Mouse (Mus musculus): ENCODE results near the gene Hsd17b1. TPM values are rescaled to one million over a fixed set of nuclear protein-coding genes. Genes with fewer than 3 reads are reported as not detected.
A peak's percentile ranks its signal among the peaks of the same experiment; 100 is the strongest.
"Not testable (repeated sequence)": the region's sequence is repeated elsewhere in the genome, so short reads cannot be mapped to it uniquely, and the experiment has no call there.

The Hsd17b1 gene
- polyA plus RNA-seq, 1 experiment, result 0.17 TPM

DNA sequence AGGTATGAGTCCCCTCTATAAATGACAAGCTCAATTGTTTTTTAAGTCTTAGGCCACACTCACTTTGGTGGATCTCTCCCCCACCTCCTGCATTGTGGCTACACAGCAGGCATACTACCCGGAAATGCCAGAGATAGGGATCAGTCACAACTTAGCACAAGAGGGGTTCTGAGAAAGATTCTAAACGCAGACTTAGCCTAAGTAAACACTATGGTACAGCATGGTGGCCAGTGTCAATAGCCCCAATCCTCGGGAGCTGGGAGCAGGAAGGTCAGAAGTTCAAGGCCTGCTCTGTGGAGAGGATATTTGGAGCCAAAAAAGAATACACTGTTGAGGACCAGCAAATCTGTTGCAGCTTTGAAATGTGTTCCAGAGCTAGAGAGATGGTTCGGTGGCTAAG is 39.9 kb downstream of the Hsd17b1 start:
- WGBS, result 7% methylated on average over 4 of the region's 4 CpGs
- no peak for TF ChIP-seq POLR2A (IDR thresholded peaks at IDR 0.05; ENCODE audit: borderline replicate concordance, extremely low read depth, low read depth, low read length)
- TF ChIP-seq CTCF (IDR thresholded peaks at IDR 0.05; ENCODE audit: insufficient read depth, low read length), result no peak
- H3K4me3 ChIP-seq (replicated peaks; ENCODE audit: extremely low read depth, low read depth, low read length), result peak overlapping the region; percentile 25

DNA sequence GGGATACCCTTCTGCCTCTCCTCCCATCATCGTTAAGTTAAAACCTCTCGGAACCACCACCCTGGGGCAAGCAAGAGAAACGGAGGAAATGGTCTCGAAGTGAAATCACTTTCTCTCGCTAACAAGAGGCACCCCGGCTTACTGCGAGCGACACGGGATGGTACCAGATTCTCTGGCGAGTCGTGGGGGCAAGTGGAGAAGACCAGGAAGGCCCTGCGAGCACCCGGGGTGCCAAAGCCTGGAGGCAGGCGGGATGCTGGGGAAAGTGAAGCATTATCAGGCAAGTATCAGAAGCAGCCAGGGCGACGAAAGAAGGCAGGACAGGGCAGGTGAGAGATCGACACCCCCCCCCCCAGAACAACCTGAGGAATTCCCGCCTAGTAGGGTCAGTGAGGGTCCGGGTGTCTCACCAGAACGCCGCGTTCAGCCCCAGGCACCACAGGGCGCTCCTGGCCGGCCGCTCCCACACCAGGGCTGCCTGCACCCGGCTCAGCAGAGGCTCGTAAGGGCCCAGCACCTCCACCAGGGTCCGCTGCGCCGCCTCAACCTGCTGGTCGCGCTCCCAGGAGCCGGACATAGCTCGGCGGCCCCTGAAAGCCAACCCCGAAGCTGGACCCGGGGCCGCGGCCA is 41.0 kb downstream of the Hsd17b1 start:
- under 1% methylated on average over 39 of the region's 39 CpGs for WGBS
- DNase-seq, result no peak
- peak overlapping the region; percentile 77 for H3K4me3 ChIP-seq (replicated peaks; ENCODE audit: extremely low read depth, low read depth, low read length)
- TF ChIP-seq POLR2A (IDR thresholded peaks at IDR 0.05; ENCODE audit: borderline replicate concordance, extremely low read depth, low read depth, low read length) (no peak), CTCF (IDR thresholded peaks at IDR 0.05; ENCODE audit: insufficient read depth, low read length) (no peak)
- H3K4me1 ChIP-seq (ENCODE audit: control insufficient read depth, insufficient read depth, low read length), result peaks cover 7% of the 10 kb centered on the region

More for the DNA sequence above, 39.9 kb downstream of the Hsd17b1 start:
- DNase-seq, result no peak
- peaks cover 7% of the 10 kb centered on the region for H3K4me1 ChIP-seq (ENCODE audit: control insufficient read depth, insufficient read depth, low read length)

GRCm38 (mm10) chr11:101119761-101120544 is 41.7 kb downstream of the Hsd17b1 start, which contains the start of the genes Retreg3 and Tubg1:
Gene Retreg3 (minus strand): TSS chr11:101119893.
Gene Tubg1 (plus strand): TSS chr11:101119938.
- under 1% methylated on average over 61 of the region's 61 CpGs for WGBS
- DNase-seq, result peak; percentile 97
- Histone ChIP-seq H3K4me3 (replicated peaks; ENCODE audit: extremely low read depth, low read depth, low read length) (peak within 1 kb of the TSS; percentile 77), H3K4me1 (ENCODE audit: control insufficient read depth, insufficient read depth, low read length) (peaks cover 7% of the 10 kb centered on the region)
- TF ChIP-seq CTCF (IDR thresholded peaks at IDR 0.05; ENCODE audit: insufficient read depth, low read length) (no peak), POLR2A (IDR thresholded peaks at IDR 0.05; ENCODE audit: borderline replicate concordance, extremely low read depth, low read depth, low read length) (peak; percentile 87)

DNA sequence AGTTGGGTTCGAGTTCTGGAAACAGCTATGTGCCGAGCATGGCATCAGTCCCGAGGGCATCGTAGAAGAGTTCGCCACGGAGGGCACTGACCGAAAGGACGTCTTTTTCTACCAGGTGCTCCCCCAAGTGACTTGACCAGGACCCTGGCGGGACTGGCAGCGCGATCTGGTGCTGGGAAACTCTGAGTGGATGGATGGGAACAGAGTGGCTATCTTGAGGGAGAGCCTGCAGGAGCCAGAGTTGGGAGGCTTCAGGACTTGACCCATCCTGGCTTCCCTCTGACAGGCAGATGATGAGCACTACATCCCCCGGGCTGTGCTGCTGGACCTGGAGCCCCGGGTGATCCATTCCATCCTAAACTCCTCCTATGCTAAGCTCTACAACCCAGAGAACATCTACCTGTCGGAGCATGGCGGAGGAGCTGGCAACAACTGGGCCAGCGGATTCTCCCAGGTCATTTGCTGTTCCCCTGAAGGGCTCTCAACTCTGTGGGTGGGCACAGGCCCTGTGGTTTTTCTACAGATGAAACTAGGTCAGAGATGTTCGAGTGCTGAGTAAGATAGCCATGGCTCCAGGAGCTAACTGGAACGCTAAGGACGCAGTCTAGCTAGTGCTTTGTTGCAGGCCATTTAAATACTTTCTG is 42.5 kb downstream of the Hsd17b1 start:
- H3K4me3 ChIP-seq (replicated peaks; ENCODE audit: extremely low read depth, low read depth, low read length), result peak overlapping the region; percentile 74
- no peak for DNase-seq
- WGBS, result 18% methylated on average over 19 of the region's 19 CpGs
- peaks cover 7% of the 10 kb centered on the region for H3K4me1 ChIP-seq (ENCODE audit: control insufficient read depth, insufficient read depth, low read length)
- TF ChIP-seq POLR2A (IDR thresholded peaks at IDR 0.05; ENCODE audit: borderline replicate concordance, extremely low read depth, low read depth, low read length) (no peak), CTCF (IDR thresholded peaks at IDR 0.05; ENCODE audit: insufficient read depth, low read length) (no peak)

DNA sequence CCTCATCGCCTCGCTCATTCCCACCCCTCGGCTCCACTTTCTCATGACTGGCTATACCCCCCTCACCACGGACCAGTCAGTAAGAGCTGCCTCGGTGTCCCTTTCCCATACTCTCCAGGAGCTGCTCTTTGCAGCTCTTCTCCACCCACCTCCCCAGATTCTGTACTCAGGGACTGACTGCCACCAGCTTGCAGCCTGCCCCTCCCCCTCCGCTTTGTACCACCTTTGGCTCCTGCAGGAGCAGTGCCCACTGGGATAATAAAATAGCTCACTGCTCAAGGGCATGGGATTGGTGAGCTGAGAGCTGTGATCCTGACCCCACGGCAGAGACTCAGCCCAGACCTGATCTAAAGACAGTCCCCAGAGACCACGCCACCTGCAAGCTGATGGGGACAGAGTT is 46.3 kb downstream of the Hsd17b1 start:
- 94% methylated on average over 8 of the region's 8 CpGs for WGBS
- not testable (repeated sequence) for DNase-seq; H3K4me1 ChIP-seq (ENCODE audit: control insufficient read depth, insufficient read depth, low read length); H3K4me3 ChIP-seq (replicated peaks; ENCODE audit: extremely low read depth, low read depth, low read length)

DNA sequence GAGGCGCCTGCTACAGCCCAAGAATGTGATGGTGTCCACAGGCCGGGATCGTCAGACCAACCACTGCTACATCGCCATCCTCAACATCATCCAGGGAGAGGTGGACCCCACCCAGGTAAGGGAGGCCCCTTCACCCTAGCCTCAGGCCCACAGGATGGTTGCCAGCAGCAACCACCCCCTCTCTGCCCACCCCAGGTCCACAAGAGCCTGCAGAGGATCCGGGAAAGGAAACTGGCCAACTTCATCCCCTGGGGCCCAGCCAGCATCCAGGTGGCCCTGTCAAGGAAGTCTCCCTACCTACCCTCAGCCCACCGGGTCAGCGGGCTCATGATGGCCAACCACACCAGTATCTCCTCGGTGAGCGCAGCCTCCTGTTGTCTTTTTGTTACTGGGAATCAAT is 46.8 kb downstream of the Hsd17b1 start:
- not testable (repeated sequence) for DNase-seq; H3K4me3 ChIP-seq (replicated peaks; ENCODE audit: extremely low read depth, low read depth, low read length); H3K4me1 ChIP-seq (ENCODE audit: control insufficient read depth, insufficient read depth, low read length)
- WGBS, result 97% methylated on average over 9 of the region's 9 CpGs

DNA sequence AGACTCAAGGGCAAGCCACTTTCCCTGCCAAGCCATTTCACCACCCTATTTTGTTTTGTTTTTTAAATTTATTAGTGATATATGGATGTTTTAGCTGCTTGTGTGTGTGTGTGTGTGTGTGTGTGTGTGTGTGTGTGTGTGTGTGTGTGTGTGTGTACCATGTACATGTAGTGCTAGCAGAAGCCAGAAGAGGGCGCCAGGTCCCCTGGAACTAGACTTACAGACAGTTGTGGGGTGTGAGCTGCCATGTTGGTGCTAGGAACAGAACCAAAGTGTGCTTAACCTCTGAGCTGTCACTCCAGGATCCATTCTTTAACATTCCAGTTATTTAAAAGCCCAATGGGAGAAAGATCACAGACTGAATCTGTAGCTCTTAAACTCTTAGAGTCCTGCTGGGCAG is 48.9 kb downstream of the Hsd17b1 start:
- Histone ChIP-seq H3K4me3 (replicated peaks; ENCODE audit: extremely low read depth, low read depth, low read length) (no peak overlapping the region), H3K4me1 (ENCODE audit: control insufficient read depth, insufficient read depth, low read length) (no peaks in the 10 kb centered on the region)
- no peak for TF ChIP-seq CTCF (IDR thresholded peaks at IDR 0.05; ENCODE audit: insufficient read depth, low read length)
- no peak for TF ChIP-seq POLR2A (IDR thresholded peaks at IDR 0.05; ENCODE audit: borderline replicate concordance, extremely low read depth, low read depth, low read length)
- DNase-seq, result no peak
- WGBS, result 100% methylated on average over 1 of the region's 1 CpGs

DNA sequence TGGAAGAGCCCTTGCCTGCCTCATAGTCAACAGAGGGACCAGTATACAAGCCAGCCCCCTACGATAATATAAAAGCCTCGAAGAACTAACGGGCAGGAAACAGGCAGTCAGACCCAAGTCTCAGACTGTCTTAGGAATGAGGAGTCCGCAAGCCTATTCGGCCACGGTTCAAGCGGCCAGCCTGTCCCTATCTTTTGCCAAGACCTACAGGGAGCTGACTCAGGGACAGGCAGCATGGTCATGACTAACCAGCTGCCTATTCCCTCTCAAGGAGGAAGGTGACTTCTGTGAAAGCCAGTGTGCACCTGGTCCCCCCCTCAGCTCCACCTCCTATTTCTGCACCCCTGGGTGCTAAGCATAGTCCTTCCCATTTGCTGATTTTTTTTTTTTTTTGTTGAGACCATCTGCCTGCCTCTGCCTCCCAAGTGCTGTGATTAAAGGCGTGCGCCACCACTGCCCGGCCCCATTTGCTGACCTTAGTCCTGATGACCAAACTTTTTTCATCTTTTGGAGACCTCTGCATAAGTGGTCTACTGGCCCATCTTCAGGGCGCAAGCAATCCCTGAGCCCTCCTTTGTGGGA is 50.9 kb downstream of the Hsd17b1 start:
- Histone ChIP-seq H3K4me1 (ENCODE audit: control insufficient read depth, insufficient read depth, low read length) (no peaks in the 10 kb centered on the region), H3K4me3 (replicated peaks; ENCODE audit: extremely low read depth, low read depth, low read length) (no peak overlapping the region)
- no peak for DNase-seq
- 80% methylated on average over 11 of the region's 11 CpGs for WGBS
- no peak for TF ChIP-seq POLR2A (IDR thresholded peaks at IDR 0.05; ENCODE audit: borderline replicate concordance, extremely low read depth, low read depth, low read length)
- TF ChIP-seq CTCF (IDR thresholded peaks at IDR 0.05; ENCODE audit: insufficient read depth, low read length), result no peak

Other genes with a start within 250 kb of the Hsd17b1 start
- gene Stat5b, start 227.7 kb upstream of the Hsd17b1 start, polyA plus RNA-seq (2012; rRNA removed), result 38.8 and 44.7 TPM in 2 replicates
- gene Stat5a, start 219.1 kb upstream of the Hsd17b1 start, polyA plus RNA-seq (2012; rRNA removed), result 19.0 and 20.4 TPM in 2 replicates
- gene Stat3, start 138.9 kb upstream of the Hsd17b1 start, polyA plus RNA-seq (2012; rRNA removed), result 115 and 147 TPM in 2 replicates
- gene Cavin1, start 107.5 kb upstream of the Hsd17b1 start, polyA plus RNA-seq (2012; rRNA removed), result 270 and 280 TPM in 2 replicates
- 81.9 and 102 TPM in 2 replicates for gene Atp6v0a1, start 69.0 kb upstream of the Hsd17b1 start, polyA plus RNA-seq (2012; rRNA removed)
- gene Naglu, start 8.4 kb upstream of the Hsd17b1 start, polyA plus RNA-seq (2012; rRNA removed), result 32.2 and 33.5 TPM in 2 replicates
- gene Coasy, start 4.2 kb downstream of the Hsd17b1 start, polyA plus RNA-seq (2012; rRNA removed), result 40.2 and 43.9 TPM in 2 replicates
- 25.5 and 47.0 TPM in 2 replicates for gene Mlx, start 8.9 kb downstream of the Hsd17b1 start, polyA plus RNA-seq (2012; rRNA removed)
- gene Psmc3ip, start 17.0 kb downstream of the Hsd17b1 start, polyA plus RNA-seq (2012; rRNA removed), result 1.5 and 2.1 TPM in 2 replicates
- gene Retreg3, start 41.5 kb downstream of the Hsd17b1 start, polyA plus RNA-seq (2012; rRNA removed), result 47.6 and 58.8 TPM in 2 replicates
- gene Tubg1, start 41.5 kb downstream of the Hsd17b1 start, polyA plus RNA-seq (2012; rRNA removed), result 10.7 and 14.4 TPM in 2 replicates
- gene Tubg2, start 77.5 kb downstream of the Hsd17b1 start, polyA plus RNA-seq (2012; rRNA removed), result 2.4 and 3.2 TPM in 2 replicates
- 2.6 and 2.7 TPM in 2 replicates for gene Cntnap1, start 92.1 kb downstream of the Hsd17b1 start, polyA plus RNA-seq (2012; rRNA removed)
- 41.2 and 47.4 TPM in 2 replicates for gene Plekhh3, start 92.9 kb downstream of the Hsd17b1 start, polyA plus RNA-seq (2012; rRNA removed)
- 0.45 and 0.62 TPM in 2 replicates for gene Ccr10, start 97.0 kb downstream of the Hsd17b1 start, polyA plus RNA-seq (2012; rRNA removed)
- 38.9 and 50.1 TPM in 2 replicates for gene Ezh1, start 148.1 kb downstream of the Hsd17b1 start, polyA plus RNA-seq (2012; rRNA removed)
- 710 and 828 TPM in 2 replicates for gene Ramp2, start 167.6 kb downstream of the Hsd17b1 start, polyA plus RNA-seq (2012; rRNA removed)
- gene Vps25, start 175.3 kb downstream of the Hsd17b1 start, polyA plus RNA-seq (2012; rRNA removed), result 82.9 and 97.4 TPM in 2 replicates
- gene Wnk4, start 182.2 kb downstream of the Hsd17b1 start, polyA plus RNA-seq (2012; rRNA removed), result 6.5 and 10.4 TPM in 2 replicates
- 0.22 and 0.59 TPM in 2 replicates for gene Cntd1, start 200.6 kb downstream of the Hsd17b1 start, polyA plus RNA-seq (2012; rRNA removed)
- gene Coa3, start 200.7 kb downstream of the Hsd17b1 start, polyA plus RNA-seq (2012; rRNA removed), result 194 and 283 TPM in 2 replicates
- gene Becn1, start 223.9 kb downstream of the Hsd17b1 start, polyA plus RNA-seq (2012; rRNA removed), result 70.3 and 97.9 TPM in 2 replicates
- gene Psme3, start 237.8 kb downstream of the Hsd17b1 start, polyA plus RNA-seq (2012; rRNA removed), result 30.6 and 40.4 TPM in 2 replicates
- gene Aoc2, start 246.7 kb downstream of the Hsd17b1 start, polyA plus RNA-seq (2012; rRNA removed), result 3.3 and 3.6 TPM in 2 replicates